Mouse (Mus musculus) ovary, postnatal 14 days (tissue): ENCODE results near the gene Abca4.
"Not testable (repeated sequence)": the region's sequence is repeated elsewhere in the genome, so short reads cannot be mapped to it uniquely, and the experiment has no call there.

ENCODE experiments used
- DNase-seq: peaks from one replicate; pipeline ENCODE4 v3.0.0; 2022; ENCODE audit warnings: low spot score

The Abca4 gene

DNA sequence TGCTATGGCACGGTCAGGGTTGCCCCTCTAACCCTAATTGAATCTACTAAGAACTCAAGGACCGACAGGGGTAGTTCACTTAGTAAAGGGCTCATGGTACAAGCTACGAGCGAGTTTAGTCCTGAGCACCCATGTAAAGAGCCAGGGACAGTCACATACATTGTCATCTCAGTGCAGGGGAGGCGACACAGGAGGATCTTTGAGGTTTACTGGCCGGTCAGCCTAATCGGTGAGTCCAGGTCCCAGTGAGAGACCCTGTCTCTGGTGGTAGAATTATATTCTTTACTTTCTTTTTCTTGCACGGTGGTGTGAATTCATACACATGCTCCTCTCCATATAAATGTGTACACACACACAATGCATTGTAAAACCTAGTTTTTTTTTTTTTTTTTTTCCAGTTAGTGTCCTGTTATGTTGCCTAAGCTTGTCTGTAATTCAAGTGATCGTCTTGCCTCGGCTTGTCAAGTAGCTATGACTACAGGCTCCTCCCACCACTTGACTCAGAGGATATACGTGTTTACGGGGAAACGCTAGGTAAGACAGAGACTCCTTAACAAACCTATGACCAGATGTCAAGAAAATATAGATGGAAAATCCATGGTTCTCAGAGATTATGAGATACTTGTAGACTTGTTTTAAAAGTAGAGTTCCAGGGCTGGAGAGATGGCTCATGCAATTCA is 167.3 kb downstream of the Abca4 start:
- no peak for DNase-seq

GRCm38 (mm10) chr3:122221240-122222036 is 177.2 kb downstream of the Abca4 start:
- no peak for DNase-seq

DNA sequence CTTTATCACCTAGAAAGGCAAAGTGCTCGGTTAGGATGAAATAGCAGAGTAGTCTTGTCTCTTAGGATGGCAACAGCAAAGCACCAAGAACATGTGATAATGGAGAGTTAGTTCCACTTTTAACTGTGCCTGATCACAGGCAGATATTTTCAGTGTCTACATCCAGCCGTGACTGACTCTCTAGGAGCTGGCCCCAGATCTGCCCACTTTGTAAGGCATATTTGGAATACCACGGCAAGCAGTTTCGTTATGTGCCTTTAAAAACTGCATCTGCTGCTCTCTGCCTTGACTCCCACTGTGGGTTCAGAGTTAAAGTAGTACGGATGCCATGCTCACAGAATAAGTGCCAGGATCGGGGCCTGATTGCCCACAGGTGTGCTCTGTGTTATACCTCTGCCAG is 182.7 kb downstream of the Abca4 start:
- DNase-seq = not testable (repeated sequence)
